Mouse (Mus musculus) left cerebral cortex, adult 9 months (tissue): Measurements from ENCODE around the gene Nlrp1a.

Source experiments
- DNase-seq, 2 experiments: peaks; one replicate each; pipeline ENCODE4 v3.0.0; 2022; ENCODE audit warnings: low spot score in 2 of 2

Gene Nlrp1a

GRCm38 (mm10) chr11:71144661-71145060 lies at the start of gene Nlrp1a:
TSS of gene Nlrp1a (minus strand) at chr11:71144704.
- peak in 1 of 2 experiments; percentile 4 for DNase-seq

GRCm38 (mm10) chr11:71169633-71170032 lies 25.1 kb upstream of the Nlrp1a start:
- DNase-seq = no peak

- no peak for DNase-seq
Observed at GRCm38 (mm10) chr11:71164139-71164538, 19.6 kb upstream of the Nlrp1a start.

GRCm38 (mm10) chr11:71159439-71160136 lies 15.1 kb upstream of the Nlrp1a start:
- no peak for DNase-seq

GRCm38 (mm10) chr11:71155272-71155671 lies 10.8 kb upstream of the Nlrp1a start:
- DNase-seq = no peak

GRCm38 (mm10) chr11:71142031-71142430 lies 2.5 kb downstream of the Nlrp1a start:
- DNase-seq = no peak

GRCm38 (mm10) chr11:71107128-71107527 lies 37.4 kb downstream of the Nlrp1a start:
- DNase-seq = no peak

GRCm38 (mm10) chr11:71106261-71107021 lies 38.1 kb downstream of the Nlrp1a start:
- no peak for DNase-seq

- no peak for DNase-seq
Observed at GRCm38 (mm10) chr11:71103931-71104330, 40.6 kb downstream of the Nlrp1a start.

- no peak for DNase-seq
Observed at GRCm38 (mm10) chr11:71076342-71076741, 68.2 kb downstream of the Nlrp1a start.

GRCm38 (mm10) chr11:71052554-71052953 lies 92.0 kb downstream of the Nlrp1a start:
- no peak for DNase-seq
